Mouse (Mus musculus) kidney, adult 9 months (tissue): ENCODE data around the gene Ddb2.

Experiments
- DNase-seq: peaks from one replicate; pipeline ENCODE4 v3.0.0; 2022

The Ddb2 gene

GRCm38 (mm10) chr2:91183711-91184405 lies 52.9 kb downstream of the Ddb2 start, which contains the start of gene Madd:
Gene Madd (minus strand): TSS chr2:91183837.
- DNase-seq, result peak; percentile 63

- peak; percentile 98 for DNase-seq
Observed at GRCm38 (mm10) chr2:91183148-91183513, 53.7 kb downstream of the Ddb2 start.

- peak; percentile 18 for DNase-seq
Observed at GRCm38 (mm10) chr2:91182405-91183147, 54.2 kb downstream of the Ddb2 start.

DNA sequence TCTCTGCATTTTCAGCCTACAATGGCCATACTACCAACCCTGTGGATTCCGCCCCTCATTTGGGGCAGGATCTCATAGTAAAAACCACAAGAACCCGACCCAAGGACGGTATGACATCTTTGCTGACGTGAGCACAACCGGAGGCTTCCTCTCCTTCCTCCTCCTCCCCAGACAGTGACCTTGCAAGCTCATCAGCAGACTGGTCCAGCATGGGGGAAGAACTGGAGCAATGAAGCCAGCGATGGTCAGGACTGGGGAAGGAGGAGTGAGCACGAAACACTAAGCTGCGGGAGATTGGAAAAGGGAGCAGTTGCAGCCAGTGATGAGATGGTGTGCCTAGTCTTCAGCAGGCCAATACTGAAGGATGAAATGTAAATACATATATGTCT lies 54.8 kb downstream of the Ddb2 start:
- no peak for DNase-seq

GRCm38 (mm10) chr2:91180706-91181105 lies 56.1 kb downstream of the Ddb2 start:
- no peak for DNase-seq

GRCm38 (mm10) chr2:91179825-91180224 lies 57.0 kb downstream of the Ddb2 start:
- no peak for DNase-seq

GRCm38 (mm10) chr2:91176234-91176633 lies 60.5 kb downstream of the Ddb2 start:
- DNase-seq, result no peak

- DNase-seq, result no peak
Observed at GRCm38 (mm10) chr2:91175490-91175889, 61.3 kb downstream of the Ddb2 start.

DNA sequence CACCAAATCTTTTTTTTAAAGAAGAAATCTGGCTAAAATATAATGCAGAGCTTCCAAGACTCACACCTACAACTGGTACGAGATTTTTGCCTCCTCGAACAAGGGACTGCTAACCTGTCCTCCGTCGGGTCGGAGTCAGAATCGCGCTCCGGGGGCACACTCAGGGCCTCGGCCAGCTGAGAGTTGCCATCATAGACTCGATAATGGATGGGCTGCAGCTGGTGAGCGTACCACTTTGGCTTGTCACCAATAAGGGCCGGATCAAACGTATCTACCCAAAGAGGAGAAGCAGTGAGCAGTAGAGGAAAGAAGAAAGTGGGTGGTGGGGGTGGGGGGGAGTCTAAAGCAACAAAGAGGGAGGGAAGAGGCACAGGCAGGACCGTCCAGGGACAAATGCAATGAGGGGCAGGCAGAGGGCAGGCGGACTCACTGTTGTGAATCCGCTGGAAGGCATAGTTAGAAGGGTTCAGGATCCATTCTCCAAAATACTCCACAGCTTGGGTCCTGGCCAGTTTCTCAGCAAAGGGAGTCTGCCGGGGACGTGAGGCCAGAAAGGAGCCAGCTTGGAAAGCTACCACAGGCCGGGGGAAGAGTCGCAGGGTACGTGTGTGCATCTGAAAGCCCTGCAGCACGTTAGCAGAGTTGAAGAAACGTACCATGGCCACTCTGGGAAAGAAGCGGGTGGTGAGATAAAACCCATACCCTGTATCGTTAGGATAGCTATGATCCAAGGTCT lies 67.0 kb downstream of the Ddb2 start:
- no peak for DNase-seq

DNA sequence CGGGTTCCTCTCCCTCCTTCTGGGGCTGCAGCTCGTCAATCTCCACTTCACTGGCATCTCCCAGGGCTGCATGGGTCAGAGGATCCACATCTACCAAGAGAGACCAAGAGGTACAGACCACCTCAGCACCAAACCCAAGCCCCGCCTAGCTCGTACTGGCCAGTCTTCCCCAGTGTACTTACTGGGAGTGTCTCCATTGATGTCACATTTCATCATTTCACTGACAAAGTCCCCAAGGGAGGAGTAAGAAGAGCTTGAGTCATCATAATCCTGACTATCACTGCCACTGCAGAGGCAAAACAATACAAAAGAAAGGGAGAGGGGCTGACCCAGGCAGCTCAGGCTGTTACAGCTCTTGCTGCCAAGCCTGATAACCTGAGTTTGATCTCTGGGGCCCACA lies 69.2 kb downstream of the Ddb2 start:
- no peak for DNase-seq

- DNase-seq, result no peak
Observed at GRCm38 (mm10) chr2:91164991-91165390, 71.8 kb downstream of the Ddb2 start.

DNA sequence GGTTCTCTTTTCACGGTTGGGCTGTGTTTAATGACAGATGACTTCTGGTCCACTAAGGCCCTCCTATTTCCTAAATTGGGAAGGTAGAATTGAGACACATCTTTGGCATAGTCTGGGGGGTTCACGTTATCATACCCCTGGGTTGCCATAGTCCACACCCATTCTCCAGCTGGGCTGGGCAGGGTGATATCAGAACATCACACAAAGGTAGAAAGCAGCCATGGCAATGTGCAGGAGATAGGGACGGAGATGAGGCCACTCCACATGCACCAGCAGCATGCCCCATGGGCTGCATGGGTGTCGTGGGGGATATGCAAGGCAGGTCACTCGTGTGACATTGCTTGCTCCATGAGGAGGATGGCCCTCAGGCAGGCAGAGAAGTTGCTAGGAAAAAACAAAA lies 73.2 kb downstream of the Ddb2 start:
- DNase-seq, result no peak

DNA sequence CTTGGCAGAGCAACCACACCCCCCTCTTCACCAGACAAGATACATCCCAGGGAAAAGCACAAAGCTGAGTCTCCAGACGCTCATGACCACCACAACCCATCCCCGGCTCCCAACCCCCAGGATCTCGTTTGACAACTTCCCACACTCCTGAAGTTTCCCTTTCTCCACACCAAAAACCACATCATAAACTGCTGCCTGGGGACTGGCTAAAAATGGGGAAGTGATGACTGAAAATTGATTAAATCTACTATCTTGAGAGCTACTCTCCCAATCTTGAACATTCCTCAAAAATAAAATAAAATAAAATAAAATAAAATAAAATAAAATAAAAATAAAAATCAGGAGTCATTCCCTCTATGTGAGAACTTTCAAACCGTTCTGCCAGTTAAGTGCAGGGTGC lies 73.8 kb downstream of the Ddb2 start:
- DNase-seq, result no peak
